Mouse (Mus musculus): ENCODE results near the gene Itga9. TPM values are rescaled to one million over a fixed set of nuclear protein-coding genes. Genes with fewer than 3 reads are reported as not detected.

Itga9 gene
- polyA plus RNA-seq, 1 experiment from 2014 or later: 3.7 TPM

GRCm38 (mm10) chr9:118822581-118822980 lies 216.1 kb downstream of the Itga9 start:
- no peaks in the 10 kb centered on the region for H3K27me3 ChIP-seq (replicated peaks; ENCODE audit: control insufficient read depth, insufficient read depth, low read length)
- no peak overlapping the region for H3K4me3 ChIP-seq (ENCODE audit: low read length)
- peaks cover 16% of the 10 kb centered on the region for H3K4me1 ChIP-seq (ENCODE audit: control insufficient read depth, insufficient read depth, low read length)
- H3K27ac ChIP-seq (ENCODE audit: low read length): no peak overlapping the region
- H3K4me2 ChIP-seq (ENCODE audit: low read depth, low read length): no peak overlapping the region
- H3K9ac ChIP-seq (ENCODE audit: low read depth, low read length): no peak overlapping the region
- 95% methylated on average over 2 of the region's 2 CpGs for WGBS
- 0 out of 2 replicates have a peak, but pooled peaks cover 3% of the 10 kb centered on the region for H3K9me3 ChIP-seq (ENCODE audit: control insufficient read depth, low read length)
- H3K36me3 ChIP-seq (ENCODE audit: control insufficient read depth, insufficient read depth, low read length): no peaks in the 10 kb centered on the region; the same call in 1 of the 2 replicates
- ATAC-seq: no peak

- Histone ChIP-seq H3K9ac (ENCODE audit: low read depth, low read length) (no peak overlapping the region), H3K4me2 (ENCODE audit: low read depth, low read length) (no peak overlapping the region), H3K36me3 (ENCODE audit: control insufficient read depth, insufficient read depth, low read length) (no peaks in the 10 kb centered on the region), H3K4me1 (ENCODE audit: control insufficient read depth, insufficient read depth, low read length) (peaks cover 4% of the 10 kb centered on the region), H3K4me3 (ENCODE audit: low read length) (no peak overlapping the region), H3K9me3 (ENCODE audit: control insufficient read depth, low read length) (no peaks in the 10 kb centered on the region), H3K27ac (ENCODE audit: low read length) (no peak overlapping the region; the same call in 1 of the 2 replicates), H3K27me3 (replicated peaks; ENCODE audit: control insufficient read depth, insufficient read depth, low read length) (no peaks in the 10 kb centered on the region)
- peak; percentile 50; the same call in 1 of the 2 replicates for ATAC-seq
- 50% methylated on average over 11 of the region's 11 CpGs for WGBS
Observed at GRCm38 (mm10) chr9:118831080-118831479, 224.6 kb downstream of the Itga9 start.

- Histone ChIP-seq H3K9ac (ENCODE audit: low read depth, low read length) (no peak overlapping the region), H3K27ac (ENCODE audit: low read length) (no peak overlapping the region), H3K4me1 (ENCODE audit: control insufficient read depth, insufficient read depth, low read length) (peaks cover 10% of the 10 kb centered on the region), H3K4me3 (ENCODE audit: low read length) (no peak overlapping the region), H3K9me3 (ENCODE audit: control insufficient read depth, low read length) (no peaks in the 10 kb centered on the region), H3K27me3 (replicated peaks; ENCODE audit: control insufficient read depth, insufficient read depth, low read length) (no peaks in the 10 kb centered on the region), H3K4me2 (ENCODE audit: low read depth, low read length) (no peak overlapping the region), H3K36me3 (ENCODE audit: control insufficient read depth, insufficient read depth, low read length) (no peaks in the 10 kb centered on the region)
- ATAC-seq: peak; percentile 33; the same call in 1 of the 2 replicates
- WGBS: 60% methylated on average over 3 of the region's 3 CpGs
Observed at GRCm38 (mm10) chr9:118832533-118832932, 226.0 kb downstream of the Itga9 start.

GRCm38 (mm10) chr9:118833413-118833812 lies 226.9 kb downstream of the Itga9 start:
- Histone ChIP-seq H3K4me1 (ENCODE audit: control insufficient read depth, insufficient read depth, low read length) (peaks cover 10% of the 10 kb centered on the region), H3K9me3 (ENCODE audit: control insufficient read depth, low read length) (no peaks in the 10 kb centered on the region), H3K27me3 (replicated peaks; ENCODE audit: control insufficient read depth, insufficient read depth, low read length) (no peaks in the 10 kb centered on the region), H3K4me3 (ENCODE audit: low read length) (no peak overlapping the region), H3K9ac (ENCODE audit: low read depth, low read length) (no peak overlapping the region), H3K4me2 (ENCODE audit: low read depth, low read length) (no peak overlapping the region), H3K27ac (ENCODE audit: low read length) (no peak overlapping the region), H3K36me3 (ENCODE audit: control insufficient read depth, insufficient read depth, low read length) (no peaks in the 10 kb centered on the region)
- ATAC-seq: no peak
- WGBS: 69% methylated on average over 8 of the region's 8 CpGs

- no peak overlapping the region for H3K4me2 ChIP-seq (ENCODE audit: low read depth, low read length)
- no peaks in the 10 kb centered on the region for H3K9me3 ChIP-seq (ENCODE audit: control insufficient read depth, low read length)
- no peaks in the 10 kb centered on the region for H3K36me3 ChIP-seq (ENCODE audit: control insufficient read depth, insufficient read depth, low read length)
- H3K9ac ChIP-seq (ENCODE audit: low read depth, low read length): no peak overlapping the region
- H3K4me1 ChIP-seq (ENCODE audit: control insufficient read depth, insufficient read depth, low read length): peaks cover 7% of the 10 kb centered on the region; the same call in 1 of the 2 replicates
- no peaks in the 10 kb centered on the region for H3K27me3 ChIP-seq (replicated peaks; ENCODE audit: control insufficient read depth, insufficient read depth, low read length)
- no peak overlapping the region for H3K27ac ChIP-seq (ENCODE audit: low read length)
- whole genome bisulfite sequencing: 52% methylated on average over 7 of the region's 7 CpGs
- no peak for ATAC-seq
- no peak overlapping the region for H3K4me3 ChIP-seq (ENCODE audit: low read length)
Observed at GRCm38 (mm10) chr9:118838910-118839667, 232.6 kb downstream of the Itga9 start.

- no peak overlapping the region for H3K27ac ChIP-seq (ENCODE audit: low read length)
- no peaks in the 10 kb centered on the region for H3K9me3 ChIP-seq (ENCODE audit: control insufficient read depth, low read length)
- 75% methylated on average over 6 of the region's 6 CpGs for WGBS
Observed at GRCm38 (mm10) chr9:118841247-118841646, 234.8 kb downstream of the Itga9 start.

GRCm38 (mm10) chr9:118841907-118842432 lies 235.5 kb downstream of the Itga9 start:
- Histone ChIP-seq H3K27ac (ENCODE audit: low read length) (no peak overlapping the region), H3K4me3 (ENCODE audit: low read length) (no peak overlapping the region), H3K4me2 (ENCODE audit: low read depth, low read length) (no peak overlapping the region), H3K27me3 (replicated peaks; ENCODE audit: control insufficient read depth, insufficient read depth, low read length) (no peaks in the 10 kb centered on the region), H3K36me3 (ENCODE audit: control insufficient read depth, insufficient read depth, low read length) (no peaks in the 10 kb centered on the region), H3K9ac (ENCODE audit: low read depth, low read length) (no peak overlapping the region), H3K4me1 (ENCODE audit: control insufficient read depth, insufficient read depth, low read length) (peaks cover 4% of the 10 kb centered on the region; the same call in 1 of the 2 replicates), H3K9me3 (ENCODE audit: control insufficient read depth, low read length) (no peaks in the 10 kb centered on the region)
- 70% methylated on average over 7 of the region's 7 CpGs for WGBS
- no peak for ATAC-seq

More at GRCm38 (mm10) chr9:118841247-118841646, 234.8 kb downstream of the Itga9 start:
- Histone ChIP-seq H3K4me3 (ENCODE audit: low read length) (no peak overlapping the region), H3K4me2 (ENCODE audit: low read depth, low read length) (no peak overlapping the region), H3K4me1 (ENCODE audit: control insufficient read depth, insufficient read depth, low read length) (peaks cover 7% of the 10 kb centered on the region; the same call in 1 of the 2 replicates), H3K27me3 (replicated peaks; ENCODE audit: control insufficient read depth, insufficient read depth, low read length) (no peaks in the 10 kb centered on the region), H3K9ac (ENCODE audit: low read depth, low read length) (no peak overlapping the region), H3K36me3 (ENCODE audit: control insufficient read depth, insufficient read depth, low read length) (no peaks in the 10 kb centered on the region)
- ATAC-seq: no peak

GRCm38 (mm10) chr9:118843711-118844110 lies 237.2 kb downstream of the Itga9 start:
- Histone ChIP-seq H3K9ac (ENCODE audit: low read depth, low read length) (no peak overlapping the region), H3K9me3 (ENCODE audit: control insufficient read depth, low read length) (no peaks in the 10 kb centered on the region), H3K4me3 (ENCODE audit: low read length) (no peak overlapping the region), H3K27ac (ENCODE audit: low read length) (no peak overlapping the region), H3K4me2 (ENCODE audit: low read depth, low read length) (no peak overlapping the region), H3K4me1 (ENCODE audit: control insufficient read depth, insufficient read depth, low read length) (0 out of 2 replicates have a peak, but pooled peaks cover 2% of the 10 kb centered on the region), H3K27me3 (replicated peaks; ENCODE audit: control insufficient read depth, insufficient read depth, low read length) (no peaks in the 10 kb centered on the region), H3K36me3 (ENCODE audit: control insufficient read depth, insufficient read depth, low read length) (no peaks in the 10 kb centered on the region)
- WGBS: 77% methylated on average over 5 of the region's 5 CpGs
- ATAC-seq: no peak

- H3K27me3 ChIP-seq (replicated peaks; ENCODE audit: control insufficient read depth, insufficient read depth, low read length): no peaks in the 10 kb centered on the region
- 68% methylated on average over 5 of the region's 5 CpGs for WGBS
- H3K4me2 ChIP-seq (ENCODE audit: low read depth, low read length): no peak overlapping the region
- no peak overlapping the region for H3K4me3 ChIP-seq (ENCODE audit: low read length)
- no peak overlapping the region for H3K27ac ChIP-seq (ENCODE audit: low read length)
- H3K36me3 ChIP-seq (ENCODE audit: control insufficient read depth, insufficient read depth, low read length): no peaks in the 10 kb centered on the region
- no peak overlapping the region for H3K9ac ChIP-seq (ENCODE audit: low read depth, low read length)
- H3K4me1 ChIP-seq (ENCODE audit: control insufficient read depth, insufficient read depth, low read length): 0 out of 2 replicates have a peak, but pooled peaks cover 2% of the 10 kb centered on the region
- no peak for ATAC-seq
- no peaks in the 10 kb centered on the region for H3K9me3 ChIP-seq (ENCODE audit: control insufficient read depth, low read length)
Observed at GRCm38 (mm10) chr9:118845003-118845402, 238.5 kb downstream of the Itga9 start.
